Mouse (Mus musculus) thymus, adult 2 months (tissue): ENCODE measurements around the gene Bach2. TPM values are rescaled to one million over a fixed set of nuclear protein-coding genes. Genes with fewer than 3 reads are reported as not detected.

Experiments used
- DNase-seq: peaks from one replicate; pipeline ENCODE4 v3.0.0; 2021
- H3K27ac ChIP-seq: fragments of 200-500 bp; 2 replicates; pipeline ENCODE4 v1.5.1; 2012; ENCODE audit warnings: low read length, control low read depth; ENCODE audit not compliant: control insufficient read depth, insufficient read depth
- H3K27me3 ChIP-seq: fragments of 200-500 bp; 2 replicates; pipeline ENCODE4 v1.6.1; 2012; ENCODE audit warnings: mild to moderate bottlenecking, low read length, moderate library complexity, mixed read lengths; ENCODE audit not compliant: control insufficient read depth, insufficient read depth
- H3K36me3 ChIP-seq: fragments of 200-500 bp; 2 replicates; pipeline ENCODE4 v1.6.1; 2012; ENCODE audit warnings: mild to moderate bottlenecking, low read length, moderate library complexity; ENCODE audit not compliant: control insufficient read depth, insufficient read depth
- H3K4me1 ChIP-seq: fragments of 200-500 bp; replicated peaks from 2 replicates; pipeline ENCODE4 v1.6.1; 2012; ENCODE audit warnings: low read length; ENCODE audit not compliant: control insufficient read depth, insufficient read depth
- H3K4me3 ChIP-seq: fragments of 200-500 bp; 2 replicates; pipeline ENCODE4 v1.5.1; 2012; ENCODE audit warnings: mild to moderate bottlenecking, low read length, control low read depth, moderate library complexity; ENCODE audit not compliant: control insufficient read depth, insufficient read depth
- CTCF ChIP-seq: fragments of 200-500 bp; IDR thresholded peaks from 2 replicates; pipeline ENCODE4 v1.5.1; 2012; ENCODE audit warnings: mild to moderate bottlenecking, control low read depth, low read length, moderate library complexity, borderline replicate concordance; ENCODE audit not compliant: control insufficient read depth, poor library complexity, insufficient read depth; ENCODE audit errors: extremely low read depth
- POLR2A ChIP-seq: fragments of 200-500 bp; IDR thresholded peaks from 2 replicates; pipeline ENCODE4 v1.6.1; 2012; ENCODE audit warnings: mild to moderate bottlenecking, low read length, control low read depth, moderate library complexity; ENCODE audit not compliant: control insufficient read depth, poor library complexity, insufficient read depth; ENCODE audit errors: extremely low read depth
- WGBS: fragments of 180-500 bp; shearing (Covaris S2); methylation state at CpG from one replicate; pipeline ENCODE4 v1.1.7; 2018; 5-methylcytosine and 5-hydroxymethylcytosine counted together
- polyA plus RNA-seq: library from polyadenylated mRNA; depleted of rRNA; stranded (reverse); fragments of >200 nt; gene quantifications from 2 replicates; pipeline ENCODE4 v1.2.3, GENCODE M21; 2012

Gene Bach2
- polyA plus RNA-seq, 1 experiment, result 9.4 TPM

- no peak for DNase-seq
- Histone ChIP-seq H3K4me1 (peaks cover 34% of the 10 kb centered on the region), H3K4me3 (no peak overlapping the region), H3K27me3 (no peaks in the 10 kb centered on the region), H3K36me3 (no peaks in the 10 kb centered on the region), H3K27ac (0 out of 2 replicates have a peak overlapping the region, but pooled peaks have one; percentile 5)
- WGBS, result 55% methylated on average over 11 of the region's 11 CpGs
- TF ChIP-seq CTCF (no peak), POLR2A (no peak)
Observed at GRCm38 (mm10) chr4:32247463-32248113, 9.0 kb downstream of the Bach2 start.

- peak; percentile 95 for DNase-seq
- TF ChIP-seq CTCF, result peak; percentile 75; the same call in 1 of the 2 replicates
- TF ChIP-seq POLR2A, result no peak
- no peaks in the 10 kb centered on the region for H3K36me3 ChIP-seq
- no peaks in the 10 kb centered on the region for H3K27me3 ChIP-seq
- 10% methylated on average over 6 of the region's 6 CpGs for WGBS
- no peak overlapping the region for H3K27ac ChIP-seq
- peaks cover 36% of the 10 kb centered on the region for H3K4me1 ChIP-seq
- H3K4me3 ChIP-seq, result no peak overlapping the region
Observed at GRCm38 (mm10) chr4:32248236-32248635, 9.6 kb downstream of the Bach2 start.

GRCm38 (mm10) chr4:32248990-32249393 is 10.4 kb downstream of the Bach2 start:
- peak overlapping the region; percentile 16 for H3K4me3 ChIP-seq
- TF ChIP-seq CTCF (no peak), POLR2A (no peak)
- peaks cover 36% of the 10 kb centered on the region for H3K4me1 ChIP-seq
- H3K36me3 ChIP-seq, result no peaks in the 10 kb centered on the region
- peak overlapping the region; percentile 66; the same call in 1 of the 2 replicates for H3K27ac ChIP-seq
- no peaks in the 10 kb centered on the region for H3K27me3 ChIP-seq
- peak; percentile 25 for DNase-seq
- WGBS, result 7% methylated on average over 9 of the region's 9 CpGs

GRCm38 (mm10) chr4:32249748-32250332 is 11.2 kb downstream of the Bach2 start:
- peak overlapping the region; percentile 32 for H3K4me3 ChIP-seq
- peak overlapping the region; percentile 76 for H3K27ac ChIP-seq
- H3K36me3 ChIP-seq, result no peaks in the 10 kb centered on the region
- peaks cover 36% of the 10 kb centered on the region for H3K4me1 ChIP-seq
- H3K27me3 ChIP-seq, result no peaks in the 10 kb centered on the region
- 8% methylated on average over 15 of the region's 15 CpGs for WGBS
- TF ChIP-seq POLR2A (no peak), CTCF (no peak)
- peak; percentile 72 for DNase-seq

- Histone ChIP-seq H3K36me3 (no peaks in the 10 kb centered on the region), H3K27me3 (no peaks in the 10 kb centered on the region), H3K4me1 (peaks cover 36% of the 10 kb centered on the region), H3K27ac (peak overlapping the region; percentile 76), H3K4me3 (peak overlapping the region; percentile 32)
- WGBS, result under 1% methylated on average over 16 of the region's 16 CpGs
- DNase-seq, result peak; percentile 30
- TF ChIP-seq POLR2A (no peak), CTCF (no peak)
Observed at GRCm38 (mm10) chr4:32250333-32251004, 11.9 kb downstream of the Bach2 start.

GRCm38 (mm10) chr4:32251005-32251365 is 12.4 kb downstream of the Bach2 start:
- Histone ChIP-seq H3K4me1 (peaks cover 37% of the 10 kb centered on the region), H3K36me3 (no peaks in the 10 kb centered on the region), H3K27me3 (no peaks in the 10 kb centered on the region), H3K4me3 (peak overlapping the region; percentile 16; the same call in 1 of the 2 replicates), H3K27ac (peak overlapping the region; percentile 73)
- WGBS, result 4% methylated on average over 8 of the region's 8 CpGs
- DNase-seq, result peak; percentile 26
- no peak for TF ChIP-seq CTCF
- no peak for TF ChIP-seq POLR2A
